Mouse (Mus musculus) ZHBTc4 (cell line): ENCODE measurements at regions not wholly inside any gene's neighbourhood (a gene's known extent, or its start where the extent isn't known, plus 50 kb on each side); places are given as distances from the start of the nearest gene placed in this dataset.
A peak's percentile ranks its signal among the peaks of the same experiment; 100 is the strongest.

ENCODE experiments used
- DNase-seq: peaks from one replicate; pipeline ENCODE4 v3.0.0-alpha.2; 2011; ENCODE audit warnings: low read depth, low spot score

GRCm38 (mm10) chr13:44232716-44233051 is 448.1 kb downstream of the Cd83 start:
- no peak for DNase-seq

- peak; percentile 58 for DNase-seq
Measured at GRCm38 (mm10) chr13:44234241-44234640, 449.7 kb downstream of the Cd83 start.

- DNase-seq, result no peak
Measured at GRCm38 (mm10) chr13:44235236-44235635, 450.7 kb downstream of the Cd83 start.

DNA sequence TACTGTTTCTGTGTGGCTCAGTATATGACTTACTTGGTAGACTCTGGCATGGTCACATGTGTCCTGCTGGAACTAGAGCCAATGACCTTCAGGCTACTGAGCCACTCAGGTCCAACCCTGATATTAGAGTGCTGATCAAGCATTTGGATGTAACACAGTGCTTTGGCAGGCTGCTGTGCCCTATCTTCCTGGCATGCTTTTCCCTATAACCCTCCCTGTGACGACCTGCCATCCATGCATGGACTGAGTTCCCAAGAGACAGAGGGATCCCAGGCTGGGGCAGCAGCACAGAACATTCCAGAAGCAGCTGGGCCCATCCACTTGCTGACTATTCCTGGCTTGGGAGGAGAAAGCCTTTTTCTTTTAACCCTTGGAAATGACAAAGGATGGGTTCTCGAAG is 451.4 kb downstream of the Cd83 start:
- DNase-seq, result no peak

DNA sequence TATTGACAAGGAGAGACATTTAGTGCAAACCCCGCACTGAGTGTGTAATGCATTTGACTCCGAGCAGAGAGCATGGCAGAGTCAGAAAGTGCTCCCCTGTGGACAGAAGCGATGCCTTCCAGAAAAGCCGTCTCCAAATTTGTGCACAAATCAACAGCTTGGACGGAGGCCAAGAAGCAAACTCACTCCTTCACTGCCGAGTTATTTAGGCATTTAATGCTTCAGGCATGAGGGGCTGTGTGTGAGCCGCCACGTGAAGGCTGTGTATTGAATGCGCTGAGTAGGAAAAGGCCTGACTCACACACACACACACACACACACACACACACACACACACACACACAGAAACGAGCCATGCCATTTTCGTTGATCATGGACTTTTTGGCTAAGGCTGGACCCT is 453.7 kb downstream of the Cd83 start:
- no peak for DNase-seq

DNA sequence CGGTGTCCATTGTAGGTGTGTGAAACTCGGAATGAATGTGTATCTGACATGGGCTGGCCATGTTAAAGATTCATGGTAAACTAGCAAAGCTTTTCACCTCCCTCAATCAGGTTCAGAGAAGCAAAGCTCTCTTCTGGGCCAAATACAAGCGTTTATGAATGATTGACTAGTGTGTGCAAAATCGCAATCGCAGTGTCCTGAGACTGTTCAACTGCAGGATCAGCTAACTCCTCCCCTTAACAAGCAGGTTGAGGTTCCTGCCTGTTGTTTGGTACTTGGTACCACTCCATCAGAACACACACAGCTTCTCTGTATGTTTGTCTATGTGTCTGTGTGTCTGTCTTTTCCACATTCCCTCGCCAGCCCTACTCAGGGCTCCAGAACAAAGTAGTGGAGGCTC is 458.6 kb downstream of the Cd83 start:
- DNase-seq, result no peak

DNA sequence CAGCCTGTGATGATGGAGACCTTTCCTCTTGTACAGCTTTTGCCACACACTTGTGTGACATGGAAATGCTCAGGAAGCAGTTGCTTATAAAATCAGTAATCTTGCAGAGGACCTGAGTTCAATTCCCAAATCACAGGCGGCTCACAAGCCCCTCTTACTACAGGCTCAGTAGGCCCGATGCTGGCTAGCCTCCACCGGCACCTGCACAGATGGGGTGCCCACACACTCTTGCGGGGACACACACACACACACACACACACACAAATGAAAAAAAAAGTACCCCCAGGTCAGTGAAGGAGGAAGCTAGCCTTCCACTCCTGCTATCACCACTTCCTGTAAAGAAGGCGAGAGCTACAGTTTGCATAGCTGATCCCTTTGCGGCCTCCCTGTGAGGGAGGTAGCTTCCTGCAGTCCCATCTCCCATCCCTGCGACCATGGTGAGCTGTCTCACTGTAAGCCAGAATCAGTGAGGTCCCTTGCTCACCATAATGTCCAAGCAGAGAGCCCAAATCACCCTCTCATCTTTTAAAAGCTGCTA is 462.2 kb downstream of the Cd83 start:
- DNase-seq, result no peak

- DNase-seq, result peak; percentile 11
Measured at GRCm38 (mm10) chr13:44247861-44248260, 463.3 kb downstream of the Cd83 start.

DNA sequence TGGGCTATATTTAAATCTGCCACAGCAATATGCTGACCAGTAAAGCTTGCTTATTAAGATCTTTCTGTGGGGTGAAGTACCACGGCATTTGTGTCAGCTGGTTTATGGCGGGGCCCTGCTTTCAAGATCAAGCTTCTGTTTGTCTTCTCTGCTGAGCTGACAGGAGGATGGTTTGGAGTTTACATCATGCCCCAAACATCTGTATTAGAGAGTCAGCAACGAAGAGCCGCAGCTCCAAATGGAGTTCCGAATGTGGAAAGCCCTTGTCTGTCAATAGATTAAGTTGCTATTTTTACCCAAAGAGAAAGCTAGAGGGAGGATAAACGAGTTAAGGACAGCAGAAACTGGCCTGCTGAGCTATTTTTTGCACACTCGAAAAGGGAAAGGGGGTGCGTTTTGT is 463.8 kb downstream of the Cd83 start:
- no peak for DNase-seq

DNA sequence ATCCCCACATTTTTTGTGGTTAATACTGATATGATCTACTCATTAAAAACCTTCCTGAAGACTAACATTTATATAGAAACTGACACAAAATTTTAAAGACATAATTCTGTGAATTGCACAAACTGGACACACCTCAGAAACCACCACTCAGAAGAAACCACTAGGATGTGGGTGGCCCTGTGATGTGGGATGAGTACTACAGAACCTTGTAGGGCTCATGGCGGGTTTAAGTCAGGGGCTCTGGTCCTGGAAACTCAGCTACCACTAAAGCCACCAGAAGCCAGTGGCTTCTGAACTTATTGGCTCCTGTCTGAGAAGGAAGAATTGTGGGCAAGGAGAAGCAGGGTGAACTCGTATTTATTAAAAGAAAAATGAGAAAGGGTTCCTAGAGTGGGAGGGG is 464.5 kb downstream of the Cd83 start:
- no peak for DNase-seq

- DNase-seq, result no peak
Measured at GRCm38 (mm10) chr13:44250474-44251201, 466.1 kb downstream of the Cd83 start.

- no peak for DNase-seq
Measured at GRCm38 (mm10) chr13:44251503-44251902, 466.9 kb downstream of the Cd83 start.

DNA sequence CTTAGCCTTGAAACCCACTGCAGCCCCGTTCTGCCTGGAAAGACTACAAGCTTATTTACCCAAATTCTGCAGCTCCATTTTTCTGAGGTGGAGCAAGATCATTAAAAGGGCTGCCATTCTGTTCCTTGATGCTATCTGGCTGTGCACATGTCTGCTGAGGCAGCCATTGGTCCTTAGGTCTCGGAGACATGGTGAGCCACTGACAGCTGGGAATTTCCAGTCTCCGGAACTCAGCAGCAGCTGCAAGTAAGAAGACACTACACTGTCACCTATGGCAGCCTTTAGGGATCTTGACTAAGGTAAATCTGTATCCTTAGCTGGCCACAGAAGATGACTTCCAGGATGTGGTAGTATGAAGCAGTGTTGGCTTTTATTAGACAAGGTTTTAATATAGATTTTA is 467.9 kb downstream of the Cd83 start:
- DNase-seq, result no peak

- no peak for DNase-seq
Measured at GRCm38 (mm10) chr13:44258422-44258821, 470.9 kb upstream of the Jarid2 start.

- DNase-seq, result no peak
Measured at GRCm38 (mm10) chr13:44260039-44260438, 469.2 kb upstream of the Jarid2 start.

- no peak for DNase-seq
Measured at GRCm38 (mm10) chr13:44260637-44261333, 468.5 kb upstream of the Jarid2 start.

GRCm38 (mm10) chr13:44272746-44273524 is 456.3 kb upstream of the Jarid2 start:
- DNase-seq, result no peak

GRCm38 (mm10) chr13:44277952-44278351 is 451.3 kb upstream of the Jarid2 start:
- no peak for DNase-seq

GRCm38 (mm10) chr13:44279036-44279435 is 450.2 kb upstream of the Jarid2 start:
- DNase-seq, result peak; percentile 14

DNA sequence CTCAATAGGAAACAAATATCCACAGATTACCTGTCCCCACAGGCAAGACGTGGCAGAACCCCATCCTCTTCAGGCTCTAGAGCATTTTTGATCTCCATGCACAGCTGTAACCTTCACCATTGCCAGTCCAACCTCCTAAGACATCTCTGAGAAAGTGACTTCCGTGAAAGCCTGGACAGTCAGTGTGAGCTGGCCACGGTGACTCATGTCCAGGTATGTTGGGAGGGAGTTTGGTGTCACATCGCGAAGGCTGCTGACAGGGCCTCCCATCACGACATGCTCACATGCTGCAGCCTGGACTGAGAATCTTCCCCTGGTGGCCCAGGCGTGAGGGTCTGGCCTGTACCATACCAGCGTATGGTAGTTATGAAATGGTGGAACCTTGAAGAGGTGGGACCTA is 449.0 kb upstream of the Jarid2 start:
- DNase-seq, result no peak

DNA sequence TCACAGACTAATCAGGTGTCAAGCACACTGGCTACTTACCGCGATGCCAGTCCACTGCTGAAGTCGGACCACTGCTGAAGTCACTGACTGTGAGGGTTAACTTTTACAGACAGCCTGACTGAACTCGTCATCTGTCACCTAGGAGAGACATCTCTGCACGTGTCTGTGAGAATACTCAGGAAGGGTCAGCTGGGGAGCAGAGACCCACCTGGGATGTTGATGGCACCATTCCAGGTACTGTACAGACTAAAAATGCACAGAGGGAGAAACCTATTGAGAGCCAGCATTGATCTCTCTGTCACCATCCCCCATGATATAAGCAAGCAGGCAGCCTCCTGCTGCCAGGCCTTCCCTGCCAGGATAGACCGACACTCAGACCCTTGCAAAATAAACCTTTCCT is 447.5 kb upstream of the Jarid2 start:
- no peak for DNase-seq

DNA sequence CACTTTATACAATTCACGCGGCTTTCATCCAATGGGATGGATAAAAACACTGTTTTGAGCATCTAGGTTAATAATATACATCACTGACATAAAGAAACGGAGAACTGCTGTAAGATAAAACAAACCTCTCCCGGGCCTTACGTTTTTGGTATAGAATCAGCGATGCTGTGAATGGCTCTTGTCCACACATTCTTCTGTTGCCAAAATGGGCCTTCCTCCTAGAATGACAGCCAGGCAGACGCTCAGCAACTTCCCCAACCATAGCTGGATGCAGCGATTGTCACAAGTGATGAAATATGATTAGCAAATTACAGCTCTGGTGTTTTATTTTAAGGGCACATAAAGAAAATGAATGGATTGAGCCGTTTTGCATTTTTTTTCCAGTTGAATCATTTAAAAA is 447.0 kb upstream of the Jarid2 start:
- no peak for DNase-seq
